Mouse (Mus musculus): ENCODE results near the gene Tmem185b.

Gene Tmem185b

DNA sequence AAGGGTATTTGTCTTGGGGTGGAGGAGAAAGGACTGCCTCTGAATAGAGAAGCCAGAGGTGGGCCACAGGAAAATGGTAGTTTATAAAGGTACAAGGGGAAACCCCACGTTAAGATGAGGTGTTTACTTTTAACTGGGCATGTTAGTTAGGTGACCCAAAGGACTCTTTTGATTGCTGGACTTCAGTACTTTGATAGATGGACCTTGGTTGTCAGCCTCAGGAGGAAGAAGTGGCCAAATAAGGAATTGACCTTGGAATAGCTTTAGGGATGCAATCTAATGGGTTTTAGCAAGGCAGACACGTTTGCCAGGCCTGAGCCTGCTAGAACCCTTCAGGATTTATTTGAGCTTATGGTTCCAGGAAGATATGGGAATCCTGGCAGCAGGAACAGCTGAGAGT, 13.3 kb downstream of the Tmem185b start:
- no peak for DNase-seq (ENCODE audit: low read depth, low spot score)

DNA sequence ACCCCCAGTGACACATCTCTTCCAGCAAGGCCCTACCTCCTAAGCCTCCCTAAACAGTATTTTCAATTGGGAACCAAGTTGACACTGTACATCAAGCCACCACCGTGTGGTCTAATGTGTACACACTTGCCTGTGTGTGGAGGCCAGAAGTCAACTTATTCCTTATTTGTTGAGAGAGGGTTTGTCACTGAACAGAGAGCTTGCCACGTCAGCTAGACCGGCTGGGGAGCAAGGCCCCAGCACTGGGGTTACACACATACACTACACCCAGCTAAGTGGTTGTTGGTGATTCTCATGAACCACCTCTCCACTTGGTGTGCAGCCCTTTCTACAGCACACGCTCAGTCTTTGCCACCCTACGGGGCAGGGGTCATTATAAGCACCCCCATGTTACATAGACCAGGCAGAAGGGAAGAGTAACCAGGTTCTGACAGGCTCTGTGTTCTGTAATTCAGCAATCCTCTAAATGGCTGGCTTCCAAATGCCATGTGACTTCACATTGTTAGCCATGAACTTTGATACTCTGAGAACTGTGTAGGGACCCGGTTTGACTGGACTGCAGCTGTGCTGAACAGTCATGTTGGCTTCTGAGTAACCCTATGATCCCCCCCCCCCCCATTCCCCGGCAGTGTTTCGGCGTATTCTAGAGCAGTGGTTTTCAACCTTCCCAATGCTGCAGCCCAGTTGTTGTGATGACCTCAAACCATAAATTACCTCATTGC, 15.0 kb downstream of the Tmem185b start:
- no peak for DNase-seq (ENCODE audit: low read depth, low spot score)

DNA sequence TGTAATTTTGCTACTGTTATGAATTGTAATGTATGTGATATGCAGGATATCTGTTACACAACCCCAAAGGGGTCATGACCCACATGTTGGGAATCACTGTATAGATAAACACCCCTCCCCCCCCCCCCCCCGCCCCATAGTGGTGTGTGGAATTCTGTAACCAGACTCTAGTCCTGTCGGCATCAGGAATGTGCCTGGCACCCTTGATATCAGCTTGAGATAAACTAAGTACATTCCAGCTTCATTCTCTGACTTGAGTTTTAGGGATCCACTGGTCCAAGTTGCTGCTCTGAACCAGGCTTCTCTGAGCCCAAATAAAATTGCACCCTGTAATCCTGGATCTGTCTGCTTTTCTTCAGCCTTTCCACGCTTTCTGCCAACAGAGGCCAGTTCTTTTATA, 15.6 kb downstream of the Tmem185b start:
- no peak for DNase-seq (ENCODE audit: low read depth, low spot score)

DNA sequence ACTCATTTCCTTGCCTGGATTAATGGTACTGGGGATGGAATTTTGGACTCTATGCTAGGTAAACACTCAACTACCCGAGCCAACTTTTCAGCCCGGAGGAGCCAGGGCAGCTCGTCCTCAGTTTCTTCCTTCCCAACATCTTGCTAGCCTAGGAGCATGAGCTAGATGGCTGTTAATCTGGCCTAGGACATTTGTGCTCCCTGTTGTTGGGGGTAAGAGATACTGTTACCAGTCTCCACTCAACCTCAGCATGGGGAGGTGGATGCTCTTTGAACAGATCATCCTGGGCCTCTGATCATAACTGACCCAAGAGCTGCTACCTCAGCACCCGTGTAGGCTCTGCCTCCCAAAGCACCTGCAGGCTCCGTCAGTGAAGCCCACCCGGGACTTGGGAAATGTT, 17.4 kb downstream of the Tmem185b start:
- no peak for DNase-seq (ENCODE audit: low read depth, low spot score)

DNA sequence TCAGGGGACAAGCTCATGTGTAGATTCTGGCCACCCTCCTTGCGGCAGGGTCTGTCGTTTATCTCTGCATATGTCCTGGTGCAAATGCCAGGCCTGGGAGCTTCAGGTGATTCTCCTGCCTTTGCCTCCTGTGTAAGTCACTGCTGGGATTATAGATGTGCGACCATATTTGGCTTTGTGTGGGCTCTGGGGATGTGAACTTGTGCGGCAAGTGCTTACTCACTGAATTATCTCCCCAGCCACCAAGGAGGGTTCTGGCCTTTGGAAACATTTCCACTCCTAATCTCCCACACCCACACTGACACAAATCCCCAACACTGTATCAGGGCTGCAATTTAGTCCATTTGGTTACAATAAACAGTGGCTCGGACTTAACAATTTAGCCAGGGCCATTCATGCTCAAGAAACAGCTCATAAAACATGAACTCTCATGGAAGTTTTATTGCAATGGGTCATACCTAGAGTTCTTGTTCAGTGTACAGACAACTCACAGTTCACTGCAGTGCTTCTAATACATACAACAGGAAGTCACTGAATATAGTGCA, 18.7 kb downstream of the Tmem185b start:
- DNase-seq (ENCODE audit: low read depth, low spot score) = no peak

DNA sequence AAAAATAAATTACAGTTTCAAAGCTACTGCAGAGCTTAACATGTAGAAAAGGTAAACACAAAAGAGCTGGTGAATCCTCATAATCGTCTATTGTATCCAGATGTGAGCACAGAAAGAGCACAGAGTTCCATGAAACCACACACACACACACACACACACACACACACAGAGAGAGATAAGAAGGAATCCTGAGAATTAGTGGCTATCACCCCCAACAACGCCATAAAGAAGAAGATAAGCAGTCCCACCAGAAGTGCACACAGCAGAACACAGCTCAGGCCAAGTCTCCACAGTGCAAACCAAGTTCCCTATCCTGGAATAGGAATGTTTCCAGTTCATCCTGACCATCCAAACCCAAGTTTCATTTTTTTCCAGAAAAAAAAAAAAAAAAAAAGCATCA, 19.2 kb downstream of the Tmem185b start:
- DNase-seq (ENCODE audit: low read depth, low spot score) = no peak

DNA sequence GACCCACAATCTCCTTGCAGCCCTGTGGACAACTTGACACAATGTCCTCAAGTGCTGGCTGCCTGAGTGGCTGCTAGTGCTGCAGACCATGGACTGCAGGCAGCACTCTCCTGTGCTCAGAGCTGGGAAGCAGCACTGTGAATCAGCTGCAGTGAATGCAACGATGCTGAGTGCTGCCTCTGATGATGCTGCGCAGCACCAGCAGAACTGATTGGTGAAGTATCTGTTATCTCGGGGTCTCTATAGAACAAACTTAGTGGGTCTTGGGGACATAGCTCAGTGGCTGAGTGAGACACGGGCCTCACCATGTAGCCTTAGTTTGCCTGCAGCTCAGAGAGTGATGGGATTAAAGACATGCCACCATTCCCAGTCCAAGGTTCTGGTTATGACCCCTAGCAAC, 19.7 kb downstream of the Tmem185b start:
- no peak for DNase-seq (ENCODE audit: low read depth, low spot score)

DNA sequence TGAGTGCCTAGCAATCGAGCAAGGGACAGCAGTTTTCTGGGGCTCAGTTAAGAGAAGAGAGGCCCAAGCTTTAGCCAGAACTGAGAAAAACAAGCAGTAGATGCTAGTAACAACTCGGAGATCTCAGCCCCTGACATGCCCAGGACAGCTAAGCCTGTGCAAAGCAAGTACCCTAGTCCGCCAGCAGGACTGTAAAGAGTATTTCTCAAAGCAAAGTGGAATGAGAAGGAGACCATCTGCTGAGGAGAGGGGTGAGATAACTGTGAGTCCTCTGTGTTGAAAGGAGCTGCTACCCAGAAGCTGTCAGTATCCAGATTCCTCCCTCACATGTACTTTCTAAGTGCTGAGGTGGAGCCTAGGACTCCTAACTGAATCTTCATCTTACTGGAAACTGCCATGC, 20.5 kb downstream of the Tmem185b start:
- no peak for DNase-seq (ENCODE audit: low read depth, low spot score)

DNA sequence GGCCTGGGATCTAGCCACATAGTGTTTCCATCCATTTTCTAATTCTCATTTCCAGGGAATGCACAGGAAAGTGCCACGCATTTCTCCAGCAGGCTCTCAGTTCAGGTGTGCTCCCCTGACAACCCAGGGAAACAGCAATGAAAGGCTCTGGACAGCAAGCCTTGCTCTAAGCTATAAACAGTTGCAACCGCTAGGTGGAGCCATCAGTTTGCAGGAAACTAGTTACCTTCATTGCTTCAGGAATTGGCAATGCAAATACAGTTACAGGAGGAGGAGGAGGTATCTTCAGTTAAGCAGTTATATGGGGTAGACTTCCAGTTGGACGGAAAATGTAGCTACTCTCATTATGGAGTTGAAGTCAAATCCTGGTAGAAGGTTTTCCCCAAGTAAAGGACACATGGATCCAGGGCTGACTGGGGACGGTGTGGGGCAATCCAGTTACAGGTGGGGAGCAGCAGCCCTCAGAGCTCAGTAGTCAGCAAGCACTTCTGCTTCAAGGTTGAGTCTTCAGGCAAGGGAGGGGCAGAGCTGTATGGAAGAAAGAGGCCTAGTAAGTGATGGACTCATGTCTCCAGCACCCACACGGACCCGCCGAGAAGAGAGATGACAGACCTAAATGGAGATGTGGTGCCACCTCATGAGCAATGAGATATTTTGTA, 22.8 kb downstream of the Tmem185b start:
- peak; percentile 90 for DNase-seq (ENCODE audit: low read depth, low spot score)

DNA sequence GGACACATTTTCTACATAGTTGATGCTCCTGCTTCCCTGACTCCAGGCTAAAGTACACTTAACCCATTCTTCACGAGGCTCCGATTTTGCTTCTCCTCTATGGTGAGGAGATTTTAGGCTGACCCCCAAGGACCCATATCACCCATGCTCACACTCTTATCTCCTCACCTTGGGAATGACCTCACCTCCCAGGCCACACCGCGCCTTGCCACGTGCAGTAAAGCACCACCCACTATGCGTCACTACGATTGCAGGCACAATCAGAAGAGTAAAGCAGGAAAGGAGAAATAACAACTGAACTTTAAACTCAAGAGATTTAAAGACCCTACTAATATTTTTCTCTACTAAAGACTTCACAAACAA, 23.3 kb downstream of the Tmem185b start:
- DNase-seq (ENCODE audit: low read depth, low spot score) = no peak

DNA sequence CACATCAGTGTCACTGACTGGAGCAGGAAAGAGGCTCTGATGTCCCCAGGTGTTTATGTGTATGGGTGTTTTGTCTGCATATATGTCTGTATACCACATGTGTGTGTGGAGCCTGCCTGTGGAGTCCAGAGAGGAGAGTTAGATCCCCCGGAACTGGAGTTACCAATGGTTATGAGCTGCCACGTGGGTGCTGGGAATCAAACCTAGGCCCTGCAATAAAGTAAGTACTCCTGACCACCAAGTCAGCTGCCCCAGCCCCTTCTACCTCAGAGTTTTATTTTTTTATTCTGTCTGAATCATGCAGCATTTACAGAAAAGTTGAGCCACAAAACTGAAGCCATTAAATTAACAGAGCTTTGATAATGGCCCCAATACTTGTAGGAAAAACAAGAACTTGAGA, 24.1 kb downstream of the Tmem185b start:
- no peak for DNase-seq (ENCODE audit: low read depth, low spot score)

DNA sequence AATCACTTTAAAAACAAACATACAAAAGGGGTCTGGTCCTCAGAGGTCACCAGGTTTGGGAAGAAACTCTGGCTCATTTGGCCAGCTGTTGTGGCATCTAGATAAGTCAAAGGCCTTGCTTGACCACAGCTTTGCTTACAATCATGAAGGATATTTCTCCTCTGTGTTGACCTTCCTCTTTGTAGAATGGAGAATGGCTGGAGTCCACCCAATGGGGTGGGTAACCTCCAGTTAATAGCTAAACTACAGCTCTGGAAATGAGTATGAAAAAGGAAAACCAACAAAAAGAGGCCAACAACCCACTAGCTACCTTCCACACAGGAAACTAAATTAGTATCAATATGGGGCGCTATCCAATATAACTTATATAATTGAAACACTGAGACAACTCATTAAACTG, 25.7 kb downstream of the Tmem185b start:
- no peak for DNase-seq (ENCODE audit: low read depth, low spot score)

DNA sequence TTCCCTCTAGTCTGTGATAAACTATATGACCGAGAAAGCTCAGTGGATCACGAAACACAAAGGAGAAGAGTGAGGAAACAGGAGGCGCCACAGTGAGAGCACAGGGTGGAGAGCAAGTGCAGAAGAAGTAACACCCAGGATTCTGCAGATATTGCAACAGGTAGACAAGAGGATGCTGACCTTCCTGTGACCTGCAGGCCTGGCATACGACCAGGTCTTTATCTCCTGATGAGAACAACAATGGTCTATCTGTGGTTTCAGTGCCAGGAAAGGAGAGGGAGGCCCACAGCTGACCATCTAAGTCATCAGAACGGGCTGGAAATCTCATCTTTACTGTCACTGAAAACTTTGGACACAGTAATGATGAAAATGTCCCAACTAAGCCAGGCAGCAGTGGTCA, 29.7 kb downstream of the Tmem185b start:
- no peak for DNase-seq (ENCODE audit: low read depth, low spot score)

DNA sequence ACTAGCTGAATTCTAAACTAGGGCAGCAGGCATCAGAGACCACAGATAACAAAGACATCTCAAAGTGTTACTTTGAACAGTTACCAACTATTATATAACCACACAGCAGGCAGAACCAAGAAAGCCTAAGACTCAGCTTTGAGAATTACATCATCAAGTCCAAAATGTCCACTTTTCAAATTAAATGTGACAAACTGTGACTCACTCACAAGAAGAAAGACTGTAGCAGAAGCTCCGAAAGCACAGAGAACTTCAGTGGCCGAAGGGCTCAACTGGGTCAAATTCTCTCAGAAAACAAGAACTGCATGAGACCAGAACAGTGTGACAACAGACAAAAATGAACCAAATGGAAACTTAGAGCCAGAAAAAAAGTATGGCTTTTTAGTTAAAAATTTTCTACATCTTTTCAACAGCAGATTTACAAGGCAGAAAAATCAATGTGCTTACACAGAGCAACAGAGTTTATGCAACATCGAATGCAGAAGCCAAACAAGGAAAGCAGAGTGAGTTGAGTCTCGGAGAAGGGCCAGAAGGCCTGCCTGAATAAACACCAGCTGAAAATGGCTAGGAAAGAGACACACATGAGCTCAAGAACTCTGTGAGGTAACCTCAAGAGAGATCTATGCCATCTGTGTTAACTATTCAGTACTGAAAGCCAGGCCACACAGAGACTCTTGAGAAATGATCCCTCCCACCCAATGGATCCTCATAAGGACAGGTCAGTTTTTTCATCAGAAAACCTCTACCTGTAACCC, 31.9 kb downstream of the Tmem185b start:
- DNase-seq (ENCODE audit: low read depth, low spot score) = no peak

DNA sequence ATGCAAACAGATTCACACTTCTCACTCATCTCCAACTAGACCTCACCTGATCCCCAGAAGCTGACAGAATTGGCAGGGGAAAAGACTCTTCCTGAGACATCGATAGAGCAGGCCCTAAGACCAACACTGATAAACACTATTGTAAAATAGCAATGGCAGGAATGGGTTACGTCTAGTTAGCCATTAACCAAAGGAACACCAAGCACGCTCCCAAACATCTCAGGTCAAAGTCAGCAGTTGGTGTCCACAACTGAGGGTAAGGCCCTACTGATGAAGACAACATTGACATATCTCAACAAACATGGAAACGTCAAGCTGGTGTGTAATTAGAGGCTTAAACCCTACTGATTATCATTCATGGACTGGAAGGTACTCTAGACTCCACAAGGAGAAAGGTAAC, 39.6 kb downstream of the Tmem185b start:
- no peak for DNase-seq (ENCODE audit: low read depth, low spot score)

DNA sequence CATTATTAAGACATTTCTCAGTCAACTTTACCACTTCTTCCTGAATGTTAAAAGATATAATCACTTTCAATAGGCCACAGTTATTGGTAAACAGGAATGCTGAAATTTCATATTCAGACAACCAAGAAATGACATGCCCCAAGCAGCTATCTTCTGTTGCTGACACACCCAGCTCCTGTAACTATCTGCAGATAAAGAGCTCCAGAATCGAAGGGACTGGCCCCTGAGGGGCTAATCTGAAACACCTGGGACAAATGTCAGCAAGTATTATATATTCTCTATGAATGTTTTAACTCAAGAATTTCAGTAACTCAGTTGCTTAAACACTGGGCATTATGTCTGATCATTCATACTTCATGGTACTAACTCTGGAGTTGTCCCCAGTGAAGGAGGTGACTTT, 44.2 kb downstream of the Tmem185b start:
- no peak for DNase-seq (ENCODE audit: low read depth, low spot score)
